Mouse (Mus musculus) fibroblast of lung, adult 2 months (primary cell): ENCODE results near the gene Sfmbt1.

Experiments
- DNase-seq: peaks from one replicate; pipeline ENCODE4 v3.0.0-alpha.2; 2011; ENCODE audit warnings: low read depth

Gene Sfmbt1

DNA sequence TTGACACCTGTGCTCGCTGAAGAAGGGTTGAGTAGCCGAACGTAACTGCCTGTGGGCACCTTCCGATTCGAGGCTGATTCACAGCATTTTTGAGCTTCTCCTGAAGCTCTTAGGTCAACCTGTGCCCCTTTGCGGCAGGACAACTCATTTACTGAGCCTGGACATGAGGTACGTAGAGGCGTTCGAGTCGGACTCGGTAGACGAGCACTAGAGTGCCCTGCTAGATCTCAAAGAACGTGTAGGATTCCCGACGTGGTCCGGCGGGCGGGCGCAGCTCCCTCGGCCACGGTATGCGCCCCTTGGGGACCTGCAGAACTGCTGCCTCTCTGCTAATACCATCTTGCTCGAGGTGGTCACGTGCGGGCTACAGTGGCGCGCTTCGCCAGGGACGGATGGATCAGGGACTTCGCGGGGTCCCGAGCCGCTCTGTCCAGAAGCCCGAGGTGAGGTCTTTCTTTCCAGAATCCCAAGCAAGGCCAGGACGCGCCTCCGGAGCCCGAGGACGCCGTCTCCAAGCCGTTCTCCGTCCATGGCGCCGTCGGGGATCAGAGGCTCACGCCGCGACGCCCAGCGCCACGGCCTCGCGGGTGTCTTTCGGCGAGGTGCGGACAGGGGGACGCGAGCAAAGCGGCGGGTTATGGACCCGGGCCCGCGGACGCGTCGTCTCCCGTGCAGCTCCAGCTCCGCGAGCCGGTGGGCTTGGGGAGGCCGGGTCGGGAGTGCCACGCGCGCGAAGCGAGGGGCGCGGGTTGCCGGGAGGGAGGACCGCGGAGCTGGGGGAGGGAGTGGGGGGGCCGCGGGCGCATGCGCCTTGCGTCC, at the start of gene Sfmbt1:
TSS of gene Sfmbt1 (plus strand) at position 51 of the 819 bp plus-strand sequence.
- DNase-seq, result no peak

GRCm38 (mm10) chr14:30666061-30666460, 48.6 kb upstream of the Sfmbt1 start:
- DNase-seq, result no peak

DNA sequence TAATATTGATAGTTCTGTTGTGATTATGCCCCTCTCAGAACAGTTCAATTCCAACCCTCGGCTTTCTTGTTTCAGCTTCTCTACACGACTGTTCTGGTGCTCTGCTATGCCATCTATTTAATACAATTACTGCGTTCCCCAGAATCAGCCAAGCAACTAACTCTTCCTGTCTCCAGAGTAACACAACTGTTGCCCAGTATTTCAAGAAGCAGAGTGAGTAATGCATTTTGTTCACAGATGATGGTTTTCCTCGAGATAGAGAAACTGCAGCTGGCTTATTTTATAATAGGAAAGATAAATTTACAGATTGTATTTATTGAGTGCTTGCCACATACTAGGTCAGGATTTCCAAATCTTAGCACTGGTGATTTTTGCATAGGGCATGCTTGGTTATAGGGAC, 48.0 kb upstream of the Sfmbt1 start:
- DNase-seq, result no peak

GRCm38 (mm10) chr14:30670161-30670560, 44.5 kb upstream of the Sfmbt1 start:
- DNase-seq, result no peak

DNA sequence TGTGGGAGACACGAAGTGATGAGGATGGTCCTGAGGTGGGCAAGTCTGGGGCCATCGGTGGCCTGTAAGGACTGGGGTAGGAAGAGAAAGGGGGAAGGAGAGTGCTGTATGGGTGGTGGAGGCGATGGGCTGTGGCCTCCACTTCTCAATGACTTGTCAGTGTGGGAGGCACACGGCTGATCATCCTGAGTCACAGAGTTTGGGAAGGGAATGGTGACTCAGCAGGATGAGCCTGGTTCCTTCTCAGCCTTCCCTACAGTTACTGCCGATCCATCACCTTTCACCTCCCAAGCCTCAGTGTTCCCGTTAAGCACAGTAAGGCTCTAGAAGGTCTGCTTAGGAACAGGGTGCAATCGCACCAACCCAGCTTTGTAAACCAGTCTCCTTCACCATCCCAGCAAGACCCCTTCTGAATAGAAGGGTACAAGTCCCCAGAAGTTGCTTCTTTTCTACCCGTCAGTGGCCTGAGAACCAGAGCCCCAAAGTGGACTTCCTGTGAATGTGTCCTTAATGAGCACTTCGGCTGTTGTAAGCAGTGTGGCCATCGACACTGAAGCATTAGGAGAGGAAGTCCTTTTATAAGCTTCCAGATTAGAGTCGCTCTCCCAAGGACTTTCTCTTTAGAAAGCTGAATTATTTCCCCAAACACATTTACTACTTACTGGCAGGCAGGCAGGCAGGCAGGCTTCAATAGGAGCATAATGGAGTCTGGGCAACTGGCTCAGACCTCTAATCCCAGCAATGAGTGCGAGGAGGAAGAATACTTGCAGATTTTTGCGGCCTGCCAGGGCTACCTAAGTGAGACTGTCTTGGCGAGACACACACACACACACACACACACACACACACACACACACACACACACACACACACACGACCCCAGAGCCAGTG, 43.3 kb upstream of the Sfmbt1 start:
- DNase-seq, result peak; percentile 27

DNA sequence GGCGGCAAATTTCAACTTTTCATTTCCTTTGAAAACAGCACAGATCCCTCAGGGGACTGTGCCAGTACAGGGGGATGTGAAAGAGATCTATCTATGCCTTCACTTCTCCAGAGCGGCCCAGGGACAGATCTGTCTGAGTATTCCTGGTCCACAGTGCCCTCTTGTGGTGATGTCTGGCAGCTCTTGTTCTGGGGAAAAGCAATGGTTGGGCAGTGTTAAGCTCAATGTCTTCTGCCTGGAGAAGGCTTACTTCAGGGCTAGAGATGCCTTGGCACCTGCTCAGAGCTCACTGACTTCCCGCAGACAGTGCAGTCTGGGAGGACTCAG, 42.7 kb upstream of the Sfmbt1 start:
- DNase-seq, result peak; percentile 78

- DNase-seq, result no peak
Observed at GRCm38 (mm10) chr14:30674947-30675346, 39.7 kb upstream of the Sfmbt1 start.

DNA sequence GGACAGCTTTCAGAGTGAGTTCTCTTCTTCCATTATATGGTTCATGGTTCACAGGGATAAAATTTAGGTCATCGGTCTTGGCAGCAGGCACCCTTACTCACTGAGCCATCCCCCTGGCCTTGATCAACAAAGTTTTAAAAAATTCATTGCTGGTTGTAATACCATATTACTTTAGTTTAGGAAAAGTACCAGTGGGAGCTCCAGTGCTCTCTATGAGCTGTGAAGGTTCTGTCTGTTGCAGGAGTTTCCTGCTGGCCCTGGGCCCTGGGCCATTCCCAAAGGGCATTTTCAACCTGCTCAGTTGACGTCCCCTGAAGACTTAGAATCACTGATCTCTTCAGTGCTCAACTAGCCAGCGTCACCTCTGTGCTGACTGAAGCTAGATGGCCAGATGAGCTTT, 32.5 kb upstream of the Sfmbt1 start:
- no peak for DNase-seq

DNA sequence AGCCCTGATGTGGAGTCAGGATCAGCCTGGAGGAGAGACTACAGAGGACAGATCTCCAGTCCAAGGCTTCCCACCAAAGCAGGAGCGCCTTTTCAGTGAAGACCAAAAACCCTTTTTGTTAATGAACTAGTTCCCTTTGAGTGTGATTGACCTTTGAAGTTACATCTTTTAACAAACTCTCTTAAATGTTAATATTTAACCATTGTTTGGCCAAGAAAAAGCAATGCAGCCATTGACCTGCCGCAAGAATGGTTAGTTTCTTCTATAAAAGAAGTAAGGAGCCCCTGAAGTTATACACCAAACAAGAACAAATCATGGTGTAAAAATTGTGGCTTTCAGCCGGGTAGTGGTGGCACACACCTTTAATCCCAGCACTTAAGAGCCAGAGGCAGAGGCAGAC, 24.0 kb upstream of the Sfmbt1 start:
- DNase-seq, result no peak

GRCm38 (mm10) chr14:30692439-30692838, 22.2 kb upstream of the Sfmbt1 start:
- no peak for DNase-seq

- no peak for DNase-seq
Observed at GRCm38 (mm10) chr14:30694786-30695185, 19.9 kb upstream of the Sfmbt1 start.

DNA sequence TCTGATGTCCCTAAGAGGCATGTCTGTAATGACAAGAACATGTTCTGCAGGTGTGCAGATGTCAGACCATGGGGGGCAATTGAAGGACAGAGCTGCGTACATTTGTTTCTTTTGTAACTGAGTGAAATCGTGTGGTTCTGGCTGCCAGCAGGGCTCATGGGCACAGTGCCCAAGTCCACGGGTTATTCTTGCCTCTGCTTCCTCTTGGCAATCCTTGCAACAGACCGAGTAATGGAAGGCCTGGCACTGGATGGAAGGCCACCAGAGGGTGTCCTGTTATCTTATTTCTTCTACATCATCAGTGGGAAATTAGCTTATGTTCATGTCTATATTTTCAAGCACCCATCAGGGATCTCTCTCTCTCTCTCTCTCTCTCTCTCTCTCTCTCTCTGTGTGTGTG, 19.0 kb upstream of the Sfmbt1 start:
- peak; percentile 79 for DNase-seq

GRCm38 (mm10) chr14:30697407-30698052, 17.1 kb upstream of the Sfmbt1 start:
- DNase-seq, result no peak

DNA sequence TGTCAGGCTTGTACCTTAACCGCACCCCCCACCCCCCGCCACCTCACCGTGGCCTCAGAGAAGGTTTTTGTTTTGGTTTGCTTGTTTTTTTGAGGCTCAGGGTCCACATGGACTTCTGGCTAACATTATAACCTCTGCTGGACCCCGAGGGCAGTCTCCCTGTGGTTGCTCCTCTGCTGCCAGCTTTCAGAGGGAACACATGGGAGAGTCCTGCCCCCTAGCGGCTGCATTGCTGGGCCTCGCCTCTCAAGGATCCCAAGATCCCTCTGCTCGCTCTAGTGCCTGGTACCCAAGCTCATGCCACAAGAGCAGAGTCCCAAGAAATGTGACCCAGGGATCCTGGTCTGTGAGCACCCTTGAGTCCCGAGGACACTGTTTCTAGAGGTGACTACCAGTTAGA, 15.0 kb upstream of the Sfmbt1 start:
- no peak for DNase-seq

- DNase-seq, result no peak
Observed at GRCm38 (mm10) chr14:30702512-30702911, 12.1 kb upstream of the Sfmbt1 start.

GRCm38 (mm10) chr14:30703079-30703478, 11.6 kb upstream of the Sfmbt1 start:
- DNase-seq, result no peak

GRCm38 (mm10) chr14:30704098-30704855, 10.4 kb upstream of the Sfmbt1 start:
- DNase-seq, result no peak

DNA sequence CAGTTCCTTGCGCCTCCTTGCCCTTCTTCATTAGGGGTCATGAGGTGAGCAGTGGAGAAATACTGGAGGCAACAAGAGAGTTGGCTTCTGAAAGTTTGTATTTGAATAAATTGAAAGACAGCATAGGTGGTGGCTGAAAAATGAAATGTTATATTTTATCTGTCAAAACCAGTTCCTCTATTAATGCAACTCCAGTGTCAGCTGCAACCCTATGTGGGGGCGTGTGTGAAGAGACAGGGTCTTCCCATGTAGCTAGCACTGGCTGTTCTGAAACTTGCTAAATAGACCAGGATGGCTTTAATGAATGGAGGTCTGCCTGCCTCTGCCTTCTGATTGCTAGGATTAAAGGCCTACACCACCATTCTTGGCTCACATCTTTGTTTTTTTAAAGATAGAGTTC, 2.8 kb upstream of the Sfmbt1 start:
- no peak for DNase-seq

GRCm38 (mm10) chr14:30713769-30714168, 880 bp upstream of the Sfmbt1 start:
- DNase-seq, result no peak

DNA sequence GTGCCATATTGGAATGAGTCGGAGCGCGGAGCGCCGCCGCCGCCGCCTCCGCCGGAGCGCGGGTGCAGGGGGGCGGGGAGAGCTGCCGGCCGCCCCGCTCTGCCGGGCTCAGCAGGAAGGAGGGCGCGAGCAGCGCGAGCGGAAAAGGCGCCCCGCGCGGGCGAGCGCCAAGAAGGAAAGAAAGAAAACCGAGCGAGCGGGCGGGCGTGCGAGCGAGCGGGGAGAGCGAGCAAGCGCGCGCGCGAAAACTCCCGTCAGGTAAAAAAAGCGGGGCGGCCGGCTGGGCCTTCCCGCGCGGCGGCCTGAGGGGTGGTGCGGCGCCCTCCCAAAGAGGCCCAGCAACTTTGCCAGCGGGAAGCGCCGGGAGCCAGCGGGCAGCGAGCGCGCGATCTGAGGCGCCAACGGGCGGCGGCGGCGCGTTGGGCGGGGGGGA, 985 bp downstream of the Sfmbt1 start:
- no peak for DNase-seq

- DNase-seq, result no peak
Observed at GRCm38 (mm10) chr14:30716051-30716952, 1.7 kb downstream of the Sfmbt1 start.
